Mouse (Mus musculus): ENCODE data around the gene Alkbh6.

- TF ChIP-seq CTCF (IDR thresholded peaks at IDR 0.05; ENCODE audit: low read depth, low read length) (no peak), POLR2A (IDR thresholded peaks at IDR 0.05; ENCODE audit: borderline replicate concordance, low read depth, low read length) (no peak)
Measured at GRCm38 (mm10) chr7:30354059-30354458, 45.5 kb downstream of the Alkbh6 start.

Data from bone marrow macrophage, adult 2 months (primary cell).